In genomic region chr5:107965355-107965991, GRCm38 (mm10) we compare ENCODE assay signal across 21 mouse cellular contexts. TPM values are rescaled to one million over a fixed set of nuclear protein-coding genes. Genes with fewer than 3 reads are reported as not detected.
A peak's percentile ranks its signal among the peaks of the same experiment; 100 is the strongest.
DNase-seq lines count a peak whose midpoint lies in the region; ATAC-seq and TF ChIP-seq lines count a peak whose summit lies in the region.
"Had no signal": no experiment of that assay in that cellular context is flagged by ENCODE, and none has a peak within 500 bp of the region (broad histone marks: within the 10 kb centered on the region; RNA-seq: fewer than 3 reads in every experiment).

No protein-coding gene starts in this region.

- no peaks in the 10 kb centered on the region for H3K9me3 ChIP-seq in erythroblast, embryonic 14.5 days (ENCODE audit: control insufficient read depth, low read length)
- no peaks in the 10 kb centered on the region for H3K9me3 ChIP-seq in liver, embryonic 12.5 days (replicated peaks)
- H3K9me3 ChIP-seq in midbrain, embryonic 11.5 days (ENCODE audit: control insufficient read depth, low read length), result no peaks in the 10 kb centered on the region
- H3K9me3 ChIP-seq in forebrain, embryonic 11.5 days (ENCODE audit: control insufficient read depth, low read length), result no peaks in the 10 kb centered on the region
- H3K9me3 ChIP-seq: forebrain, embryonic 10.5 days; limb, embryonic 12.5 days; midbrain, embryonic 13.5 days; neural tube, embryonic 12.5 days; stomach, embryonic 15.5 days had no signal

- peak overlapping the region; percentile 42 for H3K4me2 ChIP-seq in liver, embryonic 12.5 days
- no peak overlapping the region for H3K4me2 ChIP-seq in midbrain, embryonic 11.5 days
- no peak overlapping the region for H3K4me2 ChIP-seq in forebrain, embryonic 11.5 days (ENCODE audit: low read depth, low read length, severe bottlenecking)
- H3K4me2 ChIP-seq: limb, embryonic 12.5 days; lung, embryonic 14.5 days; midbrain, embryonic 13.5 days; neural tube, embryonic 12.5 days; stomach, embryonic 15.5 days had no signal

- H3K9ac ChIP-seq in liver, embryonic 12.5 days, result peak overlapping the region; percentile 42; the same call in 1 of the 2 replicates
- no peak overlapping the region for H3K9ac ChIP-seq in midbrain, embryonic 11.5 days (ENCODE audit: low read length)
- no peak overlapping the region for H3K9ac ChIP-seq in forebrain, embryonic 11.5 days (ENCODE audit: low read length)
- H3K9ac ChIP-seq: limb, embryonic 12.5 days; lung, embryonic 14.5 days; midbrain, embryonic 13.5 days; neural tube, embryonic 12.5 days; stomach, embryonic 15.5 days had no signal

- ATAC-seq in erythroblast, adult 5-6 weeks (replicated peaks; ENCODE audit: low FRiP score, poor library complexity, severe bottlenecking), result no peak
- ATAC-seq in liver, embryonic 12.5 days, result peak; percentile 35; the same call in 1 of the 2 replicates
- ATAC-seq in midbrain, embryonic 11.5 days (ENCODE audit: low FRiP score), result no peak
- no peak for ATAC-seq in forebrain, embryonic 11.5 days (replicated peaks; ENCODE audit: low FRiP score)
- ATAC-seq: midbrain, embryonic 13.5 days had no signal

- no peak for TF ChIP-seq CTCF in spleen, adult 2 months (IDR thresholded peaks at IDR 0.05; ENCODE audit: extremely low read depth, insufficient read depth, insufficient read length, insufficient replicate concordance)

- peak overlapping the region; percentile 5 for H3K4me3 ChIP-seq in erythroblast, embryonic 14.5 days (replicated peaks)
- H3K4me3 ChIP-seq in spleen, adult 2 months (ENCODE audit: extremely low read depth, insufficient read depth, insufficient read length), result no peak overlapping the region
- no peak overlapping the region for H3K4me3 ChIP-seq in liver, embryonic 12.5 days
- H3K4me3 ChIP-seq in midbrain, embryonic 11.5 days (ENCODE audit: low read depth, low read length), result no peak overlapping the region
- H3K4me3 ChIP-seq in forebrain, embryonic 11.5 days (ENCODE audit: low read depth, low read length), result no peak overlapping the region
- H3K4me3 ChIP-seq: forebrain, embryonic 10.5 days; limb, embryonic 12.5 days; midbrain, embryonic 13.5 days; neural tube, embryonic 12.5 days; stomach, embryonic 15.5 days had no signal

- peaks cover 84% of the 10 kb centered on the region for H3K4me1 ChIP-seq in erythroblast, embryonic 14.5 days (ENCODE audit: control insufficient read depth)
- H3K4me1 ChIP-seq in spleen, adult 2 months (ENCODE audit: control insufficient read depth, insufficient read depth, insufficient read length), result peaks cover 38% of the 10 kb centered on the region
- H3K4me1 ChIP-seq in liver, embryonic 12.5 days, result peaks cover 93% of the 10 kb centered on the region
- H3K4me1 ChIP-seq in midbrain, embryonic 11.5 days (ENCODE audit: control insufficient read depth, insufficient read depth, low read length), result no peaks in the 10 kb centered on the region
- H3K4me1 ChIP-seq in forebrain, embryonic 11.5 days (replicated peaks; ENCODE audit: control insufficient read depth, insufficient read depth, low read length), result no peaks in the 10 kb centered on the region
- H3K4me1 ChIP-seq: midbrain, embryonic 13.5 days; neural tube, embryonic 12.5 days had no signal

- H3K36me3 ChIP-seq in erythroblast, embryonic 14.5 days (ENCODE audit: control insufficient read depth), result no peaks in the 10 kb centered on the region
- no peaks in the 10 kb centered on the region; the same call in 1 of the 2 replicates for H3K36me3 ChIP-seq in spleen, adult 2 months (ENCODE audit: control insufficient read depth, insufficient read depth, low read length)
- no peaks in the 10 kb centered on the region for H3K36me3 ChIP-seq in liver, embryonic 12.5 days
- H3K36me3 ChIP-seq in midbrain, embryonic 11.5 days (ENCODE audit: control insufficient read depth, insufficient read depth, low read length), result no peaks in the 10 kb centered on the region
- H3K36me3 ChIP-seq in forebrain, embryonic 11.5 days (ENCODE audit: control insufficient read depth, insufficient read depth, low read length), result no peaks in the 10 kb centered on the region
- H3K36me3 ChIP-seq: forebrain, embryonic 10.5 days; limb, embryonic 12.5 days; midbrain, embryonic 13.5 days; neural tube, embryonic 12.5 days; stomach, embryonic 15.5 days had no signal

- no peaks in the 10 kb centered on the region for H3K27me3 ChIP-seq in erythroblast, embryonic 14.5 days (ENCODE audit: control insufficient read depth)
- H3K27me3 ChIP-seq in spleen, adult 2 months (ENCODE audit: control insufficient read depth, insufficient read depth, low read length), result no peaks in the 10 kb centered on the region
- H3K27me3 ChIP-seq in liver, embryonic 12.5 days (replicated peaks), result no peaks in the 10 kb centered on the region
- no peaks in the 10 kb centered on the region for H3K27me3 ChIP-seq in midbrain, embryonic 11.5 days (ENCODE audit: control insufficient read depth, insufficient read depth, low read length)
- no peaks in the 10 kb centered on the region for H3K27me3 ChIP-seq in forebrain, embryonic 11.5 days (ENCODE audit: control insufficient read depth, insufficient read depth, low read length)
- H3K27me3 ChIP-seq: limb, embryonic 12.5 days; midbrain, embryonic 13.5 days; neural tube, embryonic 12.5 days; stomach, embryonic 15.5 days had no signal

- H3K27ac ChIP-seq in spleen, adult 2 months (ENCODE audit: insufficient read depth, low read length), result peak overlapping the region; percentile 51
- H3K27ac ChIP-seq in liver, embryonic 12.5 days, result peak overlapping the region; percentile 86
- no peak overlapping the region for H3K27ac ChIP-seq in midbrain, embryonic 11.5 days (ENCODE audit: low read depth, low read length)
- no peak overlapping the region for H3K27ac ChIP-seq in forebrain, embryonic 11.5 days (ENCODE audit: low read depth, low read length)
- H3K27ac ChIP-seq: forebrain, embryonic 10.5 days; limb, embryonic 12.5 days; midbrain, embryonic 13.5 days; neural tube, embryonic 12.5 days; stomach, embryonic 15.5 days had no signal

- no peak for DNase-seq in spleen, adult 2 months (ENCODE audit: low read depth in 1 of 2, low spot score in 2 of 2)
- DNase-seq in spleen, adult 12 weeks (ENCODE audit: low spot score), result no peak
- DNase-seq in midbrain, embryonic 11.5 days (ENCODE audit: low spot score, missing footprints), result no peak
- no peak for DNase-seq in forebrain, embryonic 11.5 days (ENCODE audit: low spot score)
- DNase-seq in kidney, postnatal 25 days, result no peak
- DNase-seq: adrenal gland, adult 2 months; cerebellum, adult 8-10 months; gastrocnemius, postnatal 25 days; kidney, adult 8-10 months; lung, embryonic 14.5 days; lung, postnatal 36 days; thymus, adult 18-20 months; thymus, postnatal 4 days had no signal

- 70% methylated on average over 9 of the region's 9 CpGs for WGBS in spleen, adult 2 months
- WGBS in liver, embryonic 12.5 days (ENCODE audit: insufficient replicate concordance), result 46% methylated on average over 9 of the region's 9 CpGs
- 81% methylated on average over 9 of the region's 9 CpGs for WGBS in midbrain, embryonic 11.5 days
- 84% methylated on average over 9 of the region's 9 CpGs for WGBS in forebrain, embryonic 11.5 days

- no peak for TF ChIP-seq POLR2A in spleen, adult 2 months (IDR thresholded peaks at IDR 0.05; ENCODE audit: low read depth, low read length)

RNA-seq across cellular contexts. Expression of gene Fam69a, which starts 21.4 kb away (rescaled TPM):
- 0.02 and 0.17 TPM in 2 replicates for polyA plus RNA-seq in erythroblast, embryonic 14.5 days (2012)
- 7.9 and 19.0 TPM in 2 replicates for total RNA-seq in erythroblast, adult 5-6 weeks (2015; ENCODE audit: low replicate concordance)
- total RNA-seq in erythroblast, adult 5-6 weeks (2017; ENCODE audit: low replicate concordance), result 3.6 and 7.2 TPM in 2 replicates
- polyA plus RNA-seq in spleen, adult 2 months (2012; rRNA removed), result 1.6 and 2.2 TPM in 2 replicates
- 12.5 and 13.8 TPM in 2 replicates for polyA plus RNA-seq in liver, embryonic 12.5 days (2016; fragmentation: Nextera tagmentation; extraction: Ambion mirVana)
- polyA plus RNA-seq in midbrain, embryonic 11.5 days (2014; fragmentation: Nextera tagmentation; extraction: Ambion mirVana), result 22.9 and 25.1 TPM in 2 replicates
- 18.1 and 21.7 TPM in 2 replicates for polyA plus RNA-seq in forebrain, embryonic 11.5 days (2014; fragmentation: Nextera tagmentation; extraction: Ambion mirVana)

Comparison
In these comparisons a context has a peak if more than half of its experiments do, and no peak if none do; other contexts are left out.
1. H3K27ac ChIP-seq: peak in spleen, adult 2 months (single experiment) and liver, embryonic 12.5 days (single experiment); none in midbrain, embryonic 11.5 days (single experiment) and forebrain, embryonic 11.5 days (single experiment).